Comparison of ENCODE assay signal across 8 mouse cellular contexts in the genomic region with DNA sequence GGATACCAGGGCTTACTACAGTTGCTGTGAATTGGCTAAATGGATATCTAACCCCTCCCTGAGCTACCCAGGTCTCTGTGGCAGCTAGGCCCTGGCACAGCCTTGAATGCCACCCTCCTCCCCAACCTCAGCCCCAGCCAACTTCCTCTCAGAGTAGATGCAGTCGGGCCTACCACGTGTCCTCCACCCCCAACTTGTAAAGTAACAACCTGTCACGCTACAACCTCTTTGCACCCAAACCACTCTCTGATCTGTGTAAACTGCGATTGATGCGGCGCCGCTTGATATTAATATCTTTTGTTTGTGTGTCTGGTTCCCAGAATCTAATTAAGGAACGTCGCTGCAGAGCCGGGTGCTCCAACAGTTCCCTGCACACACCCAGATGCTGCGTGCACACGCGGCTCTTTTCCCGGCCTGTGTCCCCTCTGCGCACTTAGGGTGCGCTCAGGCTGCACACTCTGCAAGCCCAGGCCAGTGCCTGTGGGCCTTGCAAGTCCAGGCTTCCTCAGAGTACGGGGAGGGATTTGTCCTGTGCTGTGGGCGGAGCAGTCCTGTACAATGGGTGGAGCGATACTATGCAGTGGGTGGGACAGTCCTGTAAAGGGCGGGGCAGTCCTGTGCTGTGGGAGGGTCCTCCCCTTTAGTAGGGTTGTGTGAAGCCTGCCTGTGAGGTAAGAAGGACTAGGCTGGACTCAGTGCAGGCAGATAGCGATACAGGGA. TPM values are rescaled to one million over a fixed set of nuclear protein-coding genes. Genes with fewer than 3 reads are reported as not detected.
DNase-seq lines count a peak whose midpoint lies in the region; ATAC-seq lines count a peak whose summit lies in the region.

No protein-coding gene starts in this region.

- DNase-seq in lung, adult 18-20 months = no peak
- peak; percentile 47 for DNase-seq in c-Kit-positive CD71-positive TER-119-positive erythroid progenitor cells, embryonic 14.5 days (ENCODE audit: low spot score)
- peak; percentile 68 for DNase-seq in forelimb bud, embryonic 11.5 days (ENCODE audit: low read depth, low spot score)
- DNase-seq in thymus, postnatal 4 days = peak; percentile 26
- DNase-seq in cerebellum, postnatal 36 days = no peak

- H3K4me3 ChIP-seq in lung, embryonic 16.5 days (ENCODE audit: low read length) = no peak overlapping the region
- H3K4me3 ChIP-seq in liver, embryonic 16.5 days (ENCODE audit: low read depth, low read length) = no peak overlapping the region

- WGBS in lung, embryonic 16.5 days = 17% methylated on average over 21 of the region's 21 CpGs
- WGBS in liver, embryonic 16.5 days (ENCODE audit: insufficient replicate concordance) = 24% methylated on average over 21 of the region's 21 CpGs

- H3K36me3 ChIP-seq in lung, embryonic 16.5 days (ENCODE audit: control insufficient read depth, insufficient read depth, low read length) = no peaks in the 10 kb centered on the region
- H3K36me3 ChIP-seq in liver, embryonic 16.5 days (ENCODE audit: control insufficient read depth, insufficient read depth) = no peaks in the 10 kb centered on the region

- H3K9me3 ChIP-seq in lung, embryonic 16.5 days (ENCODE audit: control insufficient read depth, low read length) = no peaks in the 10 kb centered on the region
- H3K9me3 ChIP-seq in liver, embryonic 16.5 days (replicated peaks; ENCODE audit: control insufficient read depth, low read length) = no peaks in the 10 kb centered on the region

- peak overlapping the region; percentile 54 for H3K9ac ChIP-seq in lung, embryonic 16.5 days (ENCODE audit: low read length)
- no peak overlapping the region for H3K9ac ChIP-seq in liver, embryonic 16.5 days (ENCODE audit: low read depth, low read length)

- 0 out of 2 replicates have a peak overlapping the region, but pooled peaks have one; percentile 2 for H3K4me2 ChIP-seq in lung, embryonic 16.5 days (ENCODE audit: low read depth, low read length)
- no peak overlapping the region for H3K4me2 ChIP-seq in liver, embryonic 16.5 days (ENCODE audit: low read depth, low read length)

- H3K27me3 ChIP-seq in lung, embryonic 16.5 days (ENCODE audit: control insufficient read depth, insufficient read depth, low read depth, low read length) = peaks cover 12% of the 10 kb centered on the region
- peaks cover 21% of the 10 kb centered on the region for H3K27me3 ChIP-seq in liver, embryonic 16.5 days (ENCODE audit: control insufficient read depth, insufficient read depth, low read depth, low read length)

- ATAC-seq in lung, embryonic 16.5 days (ENCODE audit: low read depth) = peak; percentile 90
- ATAC-seq in liver, embryonic 16.5 days (ENCODE audit: low read depth) = peak; percentile 88
- no peak for ATAC-seq in cerebellum, adult (ENCODE audit: insufficient number of reproducible peaks, low FRiP score, low TSS enrichment)

- H3K4me1 ChIP-seq in lung, embryonic 16.5 days (replicated peaks; ENCODE audit: control insufficient read depth, insufficient read depth, low read length) = peaks cover 17% of the 10 kb centered on the region
- H3K4me1 ChIP-seq in liver, embryonic 16.5 days (ENCODE audit: control insufficient read depth, low read depth, low read length) = no peaks in the 10 kb centered on the region; the same call in 1 of the 2 replicates

- peak overlapping the region; percentile 29 for H3K27ac ChIP-seq in lung, embryonic 16.5 days (ENCODE audit: low read length)
- H3K27ac ChIP-seq in liver, embryonic 16.5 days (ENCODE audit: low read length) = no peak overlapping the region

RNA-seq across cellular contexts. Expression of a gene that starts 49.4 kb away (rescaled TPM):
- polyA plus RNA-seq in lung, embryonic 16.5 days (2015; fragmentation: Nextera tagmentation; extraction: Ambion mirVana) = 3.7 and 4.0 TPM in 2 replicates
- polyA plus RNA-seq in liver, embryonic 16.5 days (2015; fragmentation: Nextera tagmentation; extraction: Ambion mirVana) = 10.4 and 11.1 TPM in 2 replicates

Comparison
In these comparisons a context has a peak if more than half of its experiments do, and no peak if none do; other contexts are left out.
1. DNase-seq: peak in c-Kit-positive CD71-positive TER-119-positive erythroid progenitor cells, embryonic 14.5 days (single experiment), forelimb bud, embryonic 11.5 days (single experiment) and thymus, postnatal 4 days (single experiment); none in lung, adult 18-20 months (0 of 2) and cerebellum, postnatal 36 days (0 of 2).